Mouse (Mus musculus): Measurements from ENCODE around the gene Zfp384.

DNA sequence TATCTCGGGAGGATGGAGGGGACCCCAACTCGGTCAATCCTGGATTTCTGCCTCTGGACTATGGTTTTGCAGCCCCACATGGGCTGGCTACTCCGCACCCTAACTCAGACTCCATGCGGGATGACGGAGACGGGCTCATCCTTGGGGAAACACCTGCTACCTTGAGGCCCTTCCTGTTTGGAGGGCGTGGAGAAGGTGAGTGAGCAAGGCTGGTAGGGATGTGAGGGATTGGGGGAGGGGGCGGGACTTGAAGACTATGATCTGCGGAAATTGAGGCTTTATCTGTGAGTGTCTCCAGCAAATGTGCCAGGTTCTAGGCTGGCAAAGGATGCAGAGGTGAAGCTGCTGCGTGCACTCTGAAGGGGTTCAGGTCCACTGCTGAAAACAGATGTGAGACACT lies 9.4 kb upstream of the Zfp384 start:
- TF ChIP-seq CTCF (IDR thresholded peaks at IDR 0.05; ENCODE audit: extremely low read depth, insufficient read depth, insufficient read length, insufficient replicate concordance) (no peak), POLR2A (IDR thresholded peaks at IDR 0.05; ENCODE audit: low read depth, low read length) (no peak)

All from spleen, adult 2 months (tissue).